ENCODE assay signal across 8 mouse cellular contexts in the genomic region with DNA sequence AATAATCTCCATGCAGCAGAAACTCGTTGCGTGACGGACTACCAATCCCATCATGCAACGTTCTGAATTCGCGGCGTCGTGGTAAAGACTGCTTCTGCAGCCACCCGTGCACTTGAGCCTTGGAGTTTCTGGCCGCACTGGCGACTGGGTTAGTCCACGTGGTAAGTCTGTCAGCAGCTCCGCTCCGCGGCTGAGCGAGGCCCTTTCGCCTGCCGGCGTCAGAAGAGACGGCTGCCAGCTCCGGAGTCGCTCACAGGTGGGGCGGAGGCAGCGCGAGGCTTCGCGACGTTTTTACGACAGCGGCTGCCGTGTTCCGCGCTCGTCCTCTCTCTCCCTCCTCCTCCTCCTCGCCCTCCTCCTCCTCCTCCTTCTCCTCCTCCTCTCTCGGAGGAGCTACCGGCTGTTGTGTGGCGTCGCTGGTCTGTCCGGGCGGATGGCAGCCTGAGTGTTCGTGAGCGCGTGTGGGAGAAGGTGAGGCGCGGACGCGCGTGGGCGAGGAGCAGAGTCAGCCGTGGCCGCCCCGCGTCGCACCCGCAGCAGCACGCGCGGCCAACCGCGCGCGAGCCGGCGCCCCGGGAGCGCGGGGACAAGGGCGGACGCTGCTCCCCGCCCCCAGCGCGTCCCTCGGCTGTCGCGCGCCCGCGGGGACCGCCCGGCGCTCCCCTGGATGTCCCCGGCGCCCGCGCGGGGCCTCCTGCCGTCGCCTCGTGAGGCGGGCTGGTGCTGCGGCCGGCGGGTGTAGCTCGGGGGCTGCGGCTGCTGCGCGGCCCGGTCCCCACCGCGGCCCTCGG. TPM values are rescaled to one million over a fixed set of nuclear protein-coding genes. Genes with fewer than 3 reads are reported as not detected.
DNase-seq lines count a peak whose midpoint lies in the region; ATAC-seq lines count a peak whose summit lies in the region.

A gene (plus strand): TSS at position 367 of the 791 bp plus-strand sequence.

- WGBS in intestine, embryonic 14.5 days, result under 1% methylated on average over 59 of the region's 102 CpGs

- H3K4me2 ChIP-seq in intestine, embryonic 14.5 days (ENCODE audit: low read length), result peak within 1 kb of the TSS; percentile 59

- DNase-seq in adrenal gland, adult 18-20 months (ENCODE audit: low spot score in 2 of 2), result peak; percentile 83 to 88
- DNase-seq in embryo, embryonic 11 days, result peak; percentile 97
- peak; percentile 95 for DNase-seq in gastrocnemius, postnatal 25 days
- DNase-seq in intestine, embryonic 14.5 days (ENCODE audit: low spot score), result peak; percentile 94
- DNase-seq in left cerebral cortex, postnatal 14 days (ENCODE audit: low spot score in 2 of 2), result peak; percentile 96
- DNase-seq in mesoderm, embryonic 11.5 days (ENCODE audit: low read depth, low spot score), result peak; percentile 96
- peak; percentile 93 to 94 for DNase-seq in right cerebral cortex, postnatal 36 days (ENCODE audit: low spot score in 2 of 2)
- peak; percentile 95 for DNase-seq in yolk sac, embryonic 10.5 days (ENCODE audit: low spot score)

- H3K9ac ChIP-seq in intestine, embryonic 14.5 days (ENCODE audit: low read length), result peak within 1 kb of the TSS; percentile 83

- H3K4me3 ChIP-seq in intestine, embryonic 14.5 days (ENCODE audit: low read depth, low read length), result peak within 1 kb of the TSS; percentile 83

- H3K27me3 ChIP-seq in intestine, embryonic 14.5 days (replicated peaks; ENCODE audit: control insufficient read depth, insufficient read depth, low read length), result no peaks in the 10 kb centered on the region

- H3K36me3 ChIP-seq in intestine, embryonic 14.5 days (ENCODE audit: control insufficient read depth, insufficient read depth, low read length), result no peaks in the 10 kb centered on the region; the same call in 1 of the 2 replicates

- H3K27ac ChIP-seq in intestine, embryonic 14.5 days (ENCODE audit: low read depth), result peak within 1 kb of the TSS; percentile 88

- H3K4me1 ChIP-seq in intestine, embryonic 14.5 days (replicated peaks; ENCODE audit: control insufficient read depth, insufficient read depth, low read length), result peaks cover 8% of the 10 kb centered on the region; the same call in 1 of the 2 replicates

- H3K9me3 ChIP-seq in intestine, embryonic 14.5 days (ENCODE audit: control insufficient read depth, low read length), result no peaks in the 10 kb centered on the region

- ATAC-seq in intestine, embryonic 14.5 days (replicated peaks; ENCODE audit: low FRiP score, low TSS enrichment, low read depth), result peak; percentile 84

- intact Hi-C loops in left cerebral cortex, postnatal 14 days (cut with DNase I), result no loop called here

RNA-seq across cellular contexts. Expression of the gene that starts here (rescaled TPM):
- total RNA-seq in adrenal gland, adult 18-20 months (2021), result 10 to 100 TPM; 43.5 to 91.1 TPM
- total RNA-seq in gastrocnemius, postnatal 25 days (2021), result 10 to 100 TPM; 15.1 to 15.5 TPM
- 28.9 and 35.1 TPM in 2 replicates for polyA plus RNA-seq in intestine, embryonic 14.5 days (2014; fragmentation: Nextera tagmentation; extraction: Ambion mirVana)
- total RNA-seq in left cerebral cortex, postnatal 14 days (2021), result 10 to 100 TPM; 42.2 to 45.8 TPM

Comparison
In these comparisons a context has a peak if more than half of its experiments do, and no peak if none do; other contexts are left out.
1. Peak in every context shown above with its lines: DNase-seq, ATAC-seq, H3K4me3 ChIP-seq and H3K27ac ChIP-seq.